Mouse (Mus musculus) lung, postnatal 25 days (tissue): ENCODE results near the gene 9330161L09Rik.
A peak's percentile ranks its signal among the peaks of the same experiment; 100 is the strongest.

Source experiments
- DNase-seq: peaks from one replicate; pipeline ENCODE4 v3.0.0; 2022; ENCODE audit warnings: low spot score

The 9330161L09Rik gene

GRCm38 (mm10) chr12:103388505-103389347, 18.9 kb downstream of the 9330161L09Rik start, which contains the start of gene Otub2:
TSS of gene Otub2 (plus strand) at chr12:103388682.
- DNase-seq: peak; percentile 99

- DNase-seq: no peak
Measured at GRCm38 (mm10) chr12:103380226-103380625, 27.4 kb downstream of the 9330161L09Rik start.

DNA sequence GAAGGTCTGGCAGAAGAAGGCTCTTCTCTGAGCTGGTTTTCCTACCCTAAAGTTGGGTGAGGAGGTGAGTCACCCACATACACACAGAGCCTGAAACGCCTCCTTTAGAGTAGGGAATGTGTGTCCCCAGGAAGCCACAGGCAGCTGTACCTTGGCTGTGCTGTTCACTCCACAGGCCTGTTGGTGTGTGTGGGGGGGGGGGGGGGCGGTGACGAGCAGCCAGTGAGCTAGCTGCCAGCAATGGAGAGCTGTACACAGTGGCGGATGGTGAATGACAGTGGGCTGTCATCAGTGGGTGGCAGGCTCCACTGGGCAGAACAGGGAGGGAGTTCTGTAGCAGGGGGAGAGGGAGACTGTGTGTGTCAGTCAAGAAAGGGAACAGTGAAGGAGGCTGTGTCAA, 30.8 kb downstream of the 9330161L09Rik start:
- DNase-seq: no peak

DNA sequence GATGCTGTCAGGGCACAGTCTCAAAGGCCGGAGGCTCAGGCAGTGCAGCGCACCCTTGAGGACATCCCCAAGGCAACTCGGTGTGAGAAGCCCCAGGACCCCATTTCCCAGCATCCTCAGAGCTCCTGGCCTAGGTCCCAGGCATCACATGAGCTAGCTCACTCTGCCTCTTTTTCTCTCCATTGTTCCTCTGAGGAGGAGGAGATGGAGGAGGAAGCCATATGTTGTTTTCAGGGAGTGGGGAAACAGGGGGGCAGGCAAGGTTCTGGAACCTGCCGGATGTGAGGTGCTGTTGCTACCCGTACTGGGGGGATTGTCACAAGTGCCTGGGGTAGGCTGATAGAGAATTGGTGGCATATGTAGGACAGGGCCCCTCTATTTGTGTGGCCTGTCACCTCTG, 31.5 kb downstream of the 9330161L09Rik start:
- DNase-seq: no peak

GRCm38 (mm10) chr12:103373530-103374236, 33.9 kb downstream of the 9330161L09Rik start:
- no peak for DNase-seq

DNA sequence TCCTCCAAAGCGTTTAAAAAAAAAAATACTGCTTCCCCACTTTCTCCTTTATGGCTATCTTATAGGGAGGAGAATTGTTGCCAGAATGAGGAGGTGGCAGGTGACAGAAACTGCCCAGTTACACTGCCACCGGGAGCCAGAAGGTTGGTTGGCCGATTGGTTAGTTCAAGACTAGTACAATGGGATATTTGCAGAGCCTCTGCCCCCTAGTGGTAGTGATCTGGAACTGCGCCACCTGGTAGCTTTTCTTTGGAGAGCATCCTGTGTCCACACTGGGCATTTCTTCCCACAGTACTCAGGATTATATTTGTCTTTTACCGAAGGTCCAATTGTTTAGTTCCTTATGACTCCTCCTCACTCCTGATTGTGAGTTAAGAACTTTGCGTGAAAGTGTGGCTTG, 35.9 kb downstream of the 9330161L09Rik start:
- peak; percentile 57 for DNase-seq

GRCm38 (mm10) chr12:103370861-103371260, 36.8 kb downstream of the 9330161L09Rik start:
- no peak for DNase-seq

DNA sequence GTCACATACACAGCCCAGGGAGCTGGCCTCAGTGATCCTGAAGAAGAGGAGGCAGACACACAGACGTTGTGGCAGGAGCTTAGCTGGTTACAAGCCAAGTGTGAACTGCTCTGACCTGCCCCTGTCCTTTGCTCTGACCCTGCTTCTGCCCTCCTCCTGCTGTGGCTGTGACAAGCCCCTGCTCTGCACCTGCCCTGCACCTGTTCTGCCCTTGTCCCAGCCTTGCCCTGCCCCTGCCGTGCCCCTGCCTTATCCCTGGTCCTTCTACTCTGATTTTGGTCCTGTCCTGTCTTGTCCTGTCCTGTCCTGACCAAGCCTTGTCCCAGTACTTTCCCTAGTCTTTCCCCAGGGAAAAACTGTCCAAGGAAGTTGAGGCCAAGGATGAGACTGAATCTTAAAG, 38.8 kb downstream of the 9330161L09Rik start:
- DNase-seq: no peak

DNA sequence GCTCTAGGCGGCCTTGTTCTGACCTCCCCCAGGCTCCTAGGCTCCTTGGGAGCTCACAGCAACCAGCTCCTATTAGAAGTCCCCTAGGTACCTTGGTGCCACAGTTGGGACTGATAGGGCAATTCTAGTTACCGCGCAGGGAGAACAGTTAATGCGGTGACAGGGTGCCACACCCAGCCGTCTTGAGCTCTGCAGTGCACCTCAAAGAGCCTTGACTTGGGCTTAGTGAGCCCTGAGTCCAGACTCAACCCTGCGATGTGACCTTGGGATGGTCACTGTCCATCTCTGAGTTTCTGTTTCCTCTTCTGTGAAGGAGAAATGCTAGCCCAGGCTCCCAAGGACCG, 39.3 kb downstream of the 9330161L09Rik start:
- no peak for DNase-seq

GRCm38 (mm10) chr12:103367620-103368325, 39.8 kb downstream of the 9330161L09Rik start:
- DNase-seq: peak; percentile 53

GRCm38 (mm10) chr12:103367171-103367570, 40.4 kb downstream of the 9330161L09Rik start:
- DNase-seq: no peak

DNA sequence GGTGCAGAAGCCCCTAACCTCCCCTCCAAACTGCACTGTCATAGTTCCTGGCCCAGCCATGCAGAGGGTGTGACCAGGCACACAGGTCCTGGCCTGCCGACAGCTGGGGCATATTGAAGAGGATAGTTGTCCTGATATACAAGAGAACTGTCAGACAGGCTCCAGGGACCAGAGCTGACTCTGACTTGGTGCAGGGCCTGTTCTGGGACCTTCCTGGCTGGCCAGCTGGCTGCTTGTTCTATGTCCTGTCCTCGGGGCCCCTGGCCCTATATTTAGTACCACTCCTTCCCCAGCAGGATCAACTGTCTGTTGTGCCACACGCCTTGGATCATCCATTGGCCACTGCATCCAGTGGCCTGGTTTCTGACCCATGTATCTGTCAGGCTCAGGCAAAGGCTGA, 45.3 kb downstream of the 9330161L09Rik start:
- no peak for DNase-seq

DNA sequence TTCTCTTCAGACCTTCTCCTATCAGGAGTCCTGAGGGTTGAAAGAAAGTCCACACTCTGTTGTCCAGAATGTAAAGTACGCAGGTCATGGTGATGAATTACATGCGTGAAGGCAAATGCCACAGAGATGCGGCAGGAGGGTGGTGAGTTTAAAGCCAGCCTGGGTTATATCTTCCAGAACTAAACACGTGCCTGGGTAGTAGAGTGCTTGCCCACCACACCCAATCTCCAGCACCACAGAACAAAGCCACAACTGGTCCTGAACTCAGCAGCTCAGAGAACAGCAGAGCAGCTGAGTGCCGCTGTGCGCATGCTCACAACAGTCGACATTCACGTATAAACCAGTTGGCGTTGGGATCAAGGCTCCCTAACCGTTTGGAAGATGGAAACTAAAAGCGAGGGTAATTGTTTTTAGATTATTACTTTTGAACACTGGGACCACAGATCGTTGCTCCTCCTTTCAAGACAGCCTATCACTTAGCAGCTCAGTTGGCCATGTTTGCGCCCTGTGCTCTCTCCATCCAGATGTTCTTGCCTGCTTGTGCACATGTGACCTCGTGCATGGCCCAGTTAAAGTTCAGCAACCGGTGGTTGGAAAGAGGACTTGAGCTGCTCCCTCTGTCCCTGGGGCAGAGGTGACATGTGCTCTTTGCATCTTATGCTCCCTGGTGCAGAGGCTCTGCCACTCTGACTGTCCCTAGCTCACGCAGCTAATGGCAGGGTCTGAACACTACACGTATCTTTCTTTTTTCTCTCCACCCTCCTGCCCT, 45.9 kb downstream of the 9330161L09Rik start:
- DNase-seq: no peak

GRCm38 (mm10) chr12:103360812-103361211, 46.8 kb downstream of the 9330161L09Rik start:
- DNase-seq: no peak

DNA sequence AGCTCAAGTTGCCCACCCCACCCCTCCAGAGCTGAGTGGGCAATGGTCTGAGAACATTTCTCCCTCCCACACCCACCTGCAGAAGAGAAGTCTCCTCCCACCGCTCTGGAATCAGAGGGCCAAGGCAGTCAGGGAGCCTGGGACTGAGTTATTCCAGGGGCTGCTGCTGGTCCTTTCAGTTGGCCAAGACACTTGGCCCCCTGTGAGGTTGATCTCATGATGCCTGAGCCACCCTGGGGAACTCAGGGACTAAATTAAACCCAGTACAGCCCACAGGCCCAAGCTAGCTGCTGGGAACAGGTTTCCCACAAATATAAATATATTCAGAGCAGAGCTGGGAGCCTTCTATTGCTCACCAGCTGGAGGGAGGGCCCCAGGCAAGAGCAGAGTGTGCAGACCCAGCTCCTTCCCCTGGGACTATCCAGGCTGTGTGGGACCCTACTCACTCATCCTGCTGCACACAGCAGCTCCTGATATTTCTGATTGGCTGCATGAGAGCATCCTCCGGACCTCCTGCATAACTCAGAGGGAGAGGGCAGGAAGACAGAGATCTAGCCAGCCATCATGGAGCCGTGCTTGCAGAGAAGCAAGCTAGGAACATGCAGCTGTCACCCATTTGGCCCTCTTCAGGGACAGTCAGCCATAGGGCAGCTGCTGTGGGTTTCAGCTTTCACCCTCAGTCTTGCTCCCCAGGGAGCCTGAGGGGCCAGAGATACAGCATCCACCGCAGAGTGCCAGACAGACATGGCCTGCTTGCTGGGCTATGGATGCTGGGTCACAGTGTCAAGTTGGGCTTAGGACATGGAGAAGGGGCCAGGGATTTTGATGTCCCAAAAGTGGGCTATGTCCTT, 48.4 kb downstream of the 9330161L09Rik start:
- no peak for DNase-seq

GRCm38 (mm10) chr12:103358216-103358615, 49.4 kb downstream of the 9330161L09Rik start:
- no peak for DNase-seq
